Mouse (Mus musculus) heart, embryonic 15.5 days (tissue): ENCODE data around the gene Nfasc. TPM values are rescaled to one million over a fixed set of nuclear protein-coding genes. Genes with fewer than 3 reads are reported as not detected.

ENCODE experiments used
- ATAC-seq: fragments of 200-750 bp; cut with Nextera tagmentation; replicated peaks from 2 replicates; pipeline ENCODE4 v1.8.0; 2017; ENCODE audit warnings: low read depth, moderate TSS enrichment; ENCODE audit not compliant: insufficient number of reproducible peaks, insufficient read depth, low FRiP score
- H3K27ac ChIP-seq: fragments of 300-500 bp; sonication (generic); 2 replicates; pipeline ENCODE4 v1.5.1; 2015; ENCODE audit warnings: mild to moderate bottlenecking, inconsistent platforms
- H3K27me3 ChIP-seq: fragments of 300-500 bp; sonication (generic); 2 replicates; pipeline ENCODE4 v1.6.1; 2015; ENCODE audit warnings: inconsistent platforms
- H3K36me3 ChIP-seq: fragments of 300-500 bp; sonication (generic); 2 replicates; pipeline ENCODE4 v1.6.1; 2015; ENCODE audit warnings: mild to moderate bottlenecking, inconsistent platforms
- H3K4me1 ChIP-seq: fragments of 300-500 bp; sonication (generic); replicated peaks from 2 replicates; pipeline ENCODE4 v1.6.1; 2015; ENCODE audit warnings: inconsistent platforms
- H3K4me2 ChIP-seq: fragments of 300-500 bp; sonication (generic); 2 replicates; pipeline ENCODE4 v1.6.1; 2015; ENCODE audit warnings: inconsistent platforms, mild to moderate bottlenecking, moderate library complexity
- H3K4me3 ChIP-seq: fragments of 300-500 bp; sonication (generic); 2 replicates; pipeline ENCODE4 v1.5.1; 2015; ENCODE audit warnings: mild to moderate bottlenecking, inconsistent platforms
- H3K9ac ChIP-seq: fragments of 300-500 bp; sonication (generic); 2 replicates; pipeline ENCODE4 v1.6.1; 2015; ENCODE audit warnings: mild to moderate bottlenecking, inconsistent platforms
- H3K9me3 ChIP-seq: fragments of 300-500 bp; sonication (generic); replicated peaks from 2 replicates; pipeline ENCODE4 v1.6.1; 2016; ENCODE audit warnings: inconsistent platforms
- WGBS: fragments of 180-500 bp; shearing (Covaris S2); methylation state at CpG from one replicate; pipeline ENCODE4 v1.1.7; 2015; ENCODE audit warnings: mixed read lengths; 5-methylcytosine and 5-hydroxymethylcytosine counted together
- polyA plus RNA-seq: library from polyadenylated mRNA; unstranded; fragments of >200 nt; fragmentation: Nextera tagmentation; extraction: Ambion mirVana; gene quantifications from 2 replicates; pipeline ENCODE4 v1.2.1, GENCODE M21; 2015

Nfasc gene
- polyA plus RNA-seq, 1 experiment from 2014 or later, result 0.28 TPM

DNA sequence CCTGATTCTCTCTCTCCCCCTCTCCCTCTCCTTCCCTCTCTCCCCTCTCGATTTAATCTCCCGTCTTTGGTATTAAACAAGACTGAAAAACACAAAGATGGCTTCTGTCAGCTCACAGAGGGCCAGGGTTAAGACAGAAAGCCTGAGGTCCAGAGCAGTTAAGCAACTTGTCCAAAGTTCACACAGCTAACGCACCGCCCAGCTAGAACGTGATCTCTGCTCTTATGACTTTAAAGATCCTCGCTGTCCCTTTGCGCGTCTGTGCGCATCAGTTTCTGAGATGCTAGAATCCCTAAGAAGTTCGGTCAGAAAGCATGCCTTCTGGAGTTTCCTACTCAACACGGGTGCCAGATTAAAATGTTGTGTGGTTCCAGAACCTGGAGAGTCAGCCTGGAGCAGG, 221.9 kb downstream of the Nfasc start:
- WGBS, result 89% methylated on average over 11 of the region's 11 CpGs
- Histone ChIP-seq H3K27me3 (peaks cover 17% of the 10 kb centered on the region; the same call in 1 of the 2 replicates), H3K9ac (no peak overlapping the region), H3K9me3 (no peaks in the 10 kb centered on the region), H3K4me3 (no peak overlapping the region), H3K4me1 (no peaks in the 10 kb centered on the region), H3K36me3 (no peaks in the 10 kb centered on the region), H3K4me2 (no peak overlapping the region), H3K27ac (no peak overlapping the region)
- no peak for ATAC-seq

DNA sequence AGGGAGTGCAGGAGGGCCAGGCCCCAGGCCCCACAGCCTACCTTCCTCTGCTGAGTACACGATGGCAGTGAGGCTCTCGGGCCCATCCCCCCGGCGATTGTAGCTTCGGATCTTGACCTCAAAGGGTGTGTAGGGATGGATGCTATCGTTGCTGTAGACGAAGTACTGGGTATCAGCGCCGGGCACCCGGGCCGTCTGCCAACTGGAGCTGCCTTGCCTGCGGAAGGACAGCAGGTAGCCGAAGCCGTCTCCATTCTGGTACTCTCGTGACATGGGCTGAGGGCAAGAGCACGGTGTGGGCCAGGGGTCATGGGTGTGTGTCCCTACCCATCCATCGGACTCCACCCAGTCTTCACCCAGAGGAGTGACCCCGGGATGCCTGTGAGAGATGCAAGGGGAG, 223.0 kb downstream of the Nfasc start:
- Histone ChIP-seq H3K4me2 (no peak overlapping the region), H3K4me3 (no peak overlapping the region), H3K9me3 (no peaks in the 10 kb centered on the region), H3K9ac (no peak overlapping the region), H3K27ac (no peak overlapping the region), H3K27me3 (0 out of 2 replicates have a peak, but pooled peaks cover 10% of the 10 kb centered on the region), H3K36me3 (no peaks in the 10 kb centered on the region), H3K4me1 (no peaks in the 10 kb centered on the region)
- WGBS, result 66% methylated on average over 18 of the region's 18 CpGs
- no peak for ATAC-seq

DNA sequence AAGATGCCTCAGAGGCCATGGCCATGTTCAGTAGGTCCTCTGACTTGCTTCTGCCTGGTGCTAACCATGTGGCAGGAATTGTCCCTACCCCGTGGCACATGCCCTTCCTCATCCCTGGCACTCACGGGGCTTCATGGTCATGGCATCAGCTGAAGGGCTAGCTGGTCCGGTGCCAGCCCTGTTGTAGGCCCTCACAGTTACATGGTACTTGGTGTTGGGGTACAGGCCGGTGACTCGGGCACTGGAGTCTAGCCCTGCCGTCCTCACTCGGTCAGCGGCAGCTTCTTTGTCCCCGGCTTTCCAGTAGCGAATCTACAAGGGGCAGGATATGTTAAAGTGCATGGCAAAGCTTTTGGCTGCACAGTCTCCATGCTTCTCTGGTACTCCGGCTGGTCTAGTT, 224.8 kb downstream of the Nfasc start:
- Histone ChIP-seq H3K9me3 (no peaks in the 10 kb centered on the region), H3K27me3 (0 out of 2 replicates have a peak, but pooled peaks cover 5% of the 10 kb centered on the region), H3K4me3 (no peak overlapping the region), H3K9ac (no peak overlapping the region), H3K4me2 (no peak overlapping the region), H3K4me1 (no peaks in the 10 kb centered on the region), H3K27ac (no peak overlapping the region), H3K36me3 (no peaks in the 10 kb centered on the region)
- no peak for ATAC-seq
- WGBS, result 85% methylated on average over 11 of the region's 11 CpGs

- 84% methylated on average over 12 of the region's 12 CpGs for WGBS
- H3K4me2 ChIP-seq, result no peak overlapping the region
- 0 out of 2 replicates have a peak, but pooled peaks cover 7% of the 10 kb centered on the region for H3K27me3 ChIP-seq
- H3K4me3 ChIP-seq, result no peak overlapping the region
- no peaks in the 10 kb centered on the region for H3K4me1 ChIP-seq
- H3K9ac ChIP-seq, result no peak overlapping the region
- no peaks in the 10 kb centered on the region for H3K36me3 ChIP-seq
- ATAC-seq, result no peak
- no peaks in the 10 kb centered on the region for H3K9me3 ChIP-seq
- no peak overlapping the region for H3K27ac ChIP-seq
Measured at GRCm38 (mm10) chr1:132515339-132515738, 226.3 kb downstream of the Nfasc start.

Other genes starting within 250 kb of the Nfasc start
- 0.66 and 1.1 TPM in 2 replicates for gene Tmem81, start 235.6 kb downstream of the Nfasc start, polyA plus RNA-seq
- 0.19 and 0.38 TPM in 2 replicates for gene Cntn2, start 198.5 kb downstream of the Nfasc start, polyA plus RNA-seq
- gene Lrrn2, start 138.5 kb upstream of the Nfasc start, polyA plus RNA-seq, result 9.6 and 11.7 TPM in 2 replicates